Mouse (Mus musculus): Measurements from ENCODE around the gene Slc7a1. TPM values are rescaled to one million over a fixed set of nuclear protein-coding genes. Genes with fewer than 3 reads are reported as not detected.
A peak's percentile ranks its signal among the peaks of the same experiment; 100 is the strongest.

Slc7a1 gene
- polyA plus RNA-seq, 1 experiment from 2014 or later, result 16.7 TPM

- 0 out of 2 replicates have a peak, but pooled peaks cover 4% of the 10 kb centered on the region for H3K36me3 ChIP-seq (ENCODE audit: insufficient read depth, low read length)
- H3K4me2 ChIP-seq (replicated peaks; ENCODE audit: low read depth, low read length), result peak overlapping the region; percentile 99; the same call in 1 of the 2 replicates
- no peaks in the 10 kb centered on the region for H3K9me3 ChIP-seq (ENCODE audit: low read length)
- 70% methylated on average over 5 of the region's 5 CpGs for WGBS
- no peak overlapping the region for H3K9ac ChIP-seq (replicated peaks; ENCODE audit: low read length)
- ATAC-seq (ENCODE audit: low FRiP score, low TSS enrichment), result no peak
- H3K27ac ChIP-seq (ENCODE audit: low read length), result no peak overlapping the region
- H3K27me3 ChIP-seq (ENCODE audit: insufficient read depth, low read length), result no peaks in the 10 kb centered on the region
- peaks cover 16% of the 10 kb centered on the region for H3K4me1 ChIP-seq (ENCODE audit: insufficient read depth, low read length)
- no peak overlapping the region for H3K4me3 ChIP-seq (ENCODE audit: low read length)
These were observed 1.8 kb downstream of the Slc7a1 start for GRCm38 (mm10) chr5:148397911-148398310.

GRCm38 (mm10) chr5:148397418-148397817, 2.3 kb downstream of the Slc7a1 start:
- H3K36me3 ChIP-seq (ENCODE audit: insufficient read depth, low read length), result 0 out of 2 replicates have a peak, but pooled peaks cover 4% of the 10 kb centered on the region
- H3K9ac ChIP-seq (replicated peaks; ENCODE audit: low read length), result no peak overlapping the region
- WGBS, result 89% methylated on average over 4 of the region's 4 CpGs
- H3K4me3 ChIP-seq (ENCODE audit: low read length), result no peak overlapping the region
- H3K9me3 ChIP-seq (ENCODE audit: low read length), result no peaks in the 10 kb centered on the region
- H3K27ac ChIP-seq (ENCODE audit: low read length), result no peak overlapping the region
- ATAC-seq (ENCODE audit: low FRiP score, low TSS enrichment), result no peak
- peaks cover 16% of the 10 kb centered on the region for H3K4me1 ChIP-seq (ENCODE audit: insufficient read depth, low read length)
- H3K27me3 ChIP-seq (ENCODE audit: insufficient read depth, low read length), result no peaks in the 10 kb centered on the region
- H3K4me2 ChIP-seq (replicated peaks; ENCODE audit: low read depth, low read length), result no peak overlapping the region

GRCm38 (mm10) chr5:148393316-148393715, 6.4 kb downstream of the Slc7a1 start:
- H3K36me3 ChIP-seq (ENCODE audit: insufficient read depth, low read length), result 0 out of 2 replicates have a peak, but pooled peaks cover 4% of the 10 kb centered on the region
- no peak overlapping the region for H3K4me2 ChIP-seq (replicated peaks; ENCODE audit: low read depth, low read length)
- WGBS, result 78% methylated on average over 8 of the region's 8 CpGs
- H3K9me3 ChIP-seq (ENCODE audit: low read length), result no peaks in the 10 kb centered on the region
- H3K4me3 ChIP-seq (ENCODE audit: low read length), result no peak overlapping the region
- H3K27me3 ChIP-seq (ENCODE audit: insufficient read depth, low read length), result no peaks in the 10 kb centered on the region
- H3K9ac ChIP-seq (replicated peaks; ENCODE audit: low read length), result no peak overlapping the region
- peaks cover 5% of the 10 kb centered on the region for H3K4me1 ChIP-seq (ENCODE audit: insufficient read depth, low read length)
- no peak overlapping the region for H3K27ac ChIP-seq (ENCODE audit: low read length)
- ATAC-seq (ENCODE audit: low FRiP score, low TSS enrichment), result no peak

- Histone ChIP-seq H3K4me2 (replicated peaks; ENCODE audit: low read depth, low read length) (no peak overlapping the region), H3K27me3 (ENCODE audit: insufficient read depth, low read length) (no peaks in the 10 kb centered on the region), H3K27ac (ENCODE audit: low read length) (no peak overlapping the region), H3K9ac (replicated peaks; ENCODE audit: low read length) (no peak overlapping the region), H3K4me1 (ENCODE audit: insufficient read depth, low read length) (peaks cover under 1% of the 10 kb centered on the region; the same call in 1 of the 2 replicates), H3K36me3 (ENCODE audit: insufficient read depth, low read length) (0 out of 2 replicates have a peak, but pooled peaks cover 4% of the 10 kb centered on the region), H3K4me3 (ENCODE audit: low read length) (no peak overlapping the region), H3K9me3 (ENCODE audit: low read length) (0 out of 2 replicates have a peak, but pooled peaks cover under 1% of the 10 kb centered on the region)
- WGBS, result 81% methylated on average over 6 of the region's 6 CpGs
- no peak for ATAC-seq (ENCODE audit: low FRiP score, low TSS enrichment)
These were observed 6.9 kb downstream of the Slc7a1 start for GRCm38 (mm10) chr5:148392831-148393230.

- H3K36me3 ChIP-seq (ENCODE audit: insufficient read depth, low read length), result 0 out of 2 replicates have a peak, but pooled peaks cover 3% of the 10 kb centered on the region
- ATAC-seq (ENCODE audit: low FRiP score, low TSS enrichment), result no peak
- 0 out of 2 replicates have a peak, but pooled peaks cover 2% of the 10 kb centered on the region for H3K9me3 ChIP-seq (ENCODE audit: low read length)
- no peak overlapping the region for H3K9ac ChIP-seq (replicated peaks; ENCODE audit: low read length)
- H3K4me1 ChIP-seq (ENCODE audit: insufficient read depth, low read length), result peaks cover 11% of the 10 kb centered on the region; the same call in 1 of the 2 replicates
- H3K27ac ChIP-seq (ENCODE audit: low read length), result no peak overlapping the region
- no peaks in the 10 kb centered on the region for H3K27me3 ChIP-seq (ENCODE audit: insufficient read depth, low read length)
- no peak overlapping the region for H3K4me2 ChIP-seq (replicated peaks; ENCODE audit: low read depth, low read length)
- H3K4me3 ChIP-seq (ENCODE audit: low read length), result no peak overlapping the region
- 93% methylated on average over 15 of the region's 15 CpGs for WGBS
These were observed 10.4 kb downstream of the Slc7a1 start for GRCm38 (mm10) chr5:148389007-148389970.

DNA sequence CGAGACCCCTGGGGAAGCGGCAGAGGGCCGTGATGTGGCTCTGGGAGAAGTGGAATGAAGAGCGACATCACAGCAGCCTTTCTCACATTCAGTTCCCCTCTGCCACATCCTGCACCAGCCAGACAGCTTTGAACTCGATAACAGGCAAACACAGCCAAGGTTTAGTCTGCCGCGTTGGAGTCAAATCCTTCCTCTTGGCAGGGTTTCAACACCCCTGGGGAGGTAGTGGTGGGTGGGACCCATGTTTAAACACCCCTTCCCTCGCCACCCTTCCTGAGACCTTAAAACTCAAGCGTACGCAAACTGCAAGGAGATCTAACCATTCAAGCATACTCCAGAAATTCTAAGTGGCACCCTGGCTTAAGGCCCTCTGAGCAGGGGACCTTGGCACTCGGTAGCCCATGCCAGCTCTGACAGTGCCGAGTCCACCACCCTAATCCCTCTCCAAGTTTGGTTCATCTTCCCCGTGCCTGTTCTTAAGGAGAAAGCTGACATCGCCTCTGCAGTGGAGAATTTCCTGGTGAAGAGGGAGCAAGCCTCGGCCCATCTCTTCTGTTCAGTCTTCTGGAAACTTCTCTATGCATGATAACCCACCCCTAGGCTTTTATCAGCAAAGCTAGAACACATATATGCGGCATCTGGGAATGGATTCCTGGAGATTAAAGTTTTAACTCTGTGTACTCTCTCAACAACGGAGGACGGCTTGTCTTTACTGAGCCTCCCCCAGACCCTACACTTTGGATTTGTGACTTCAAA, 11.3 kb downstream of the Slc7a1 start:
- Histone ChIP-seq H3K4me2 (replicated peaks; ENCODE audit: low read depth, low read length) (no peak overlapping the region), H3K36me3 (ENCODE audit: insufficient read depth, low read length) (no peaks in the 10 kb centered on the region), H3K9me3 (ENCODE audit: low read length) (0 out of 2 replicates have a peak, but pooled peaks cover 2% of the 10 kb centered on the region), H3K9ac (replicated peaks; ENCODE audit: low read length) (no peak overlapping the region), H3K4me3 (ENCODE audit: low read length) (no peak overlapping the region), H3K27me3 (ENCODE audit: insufficient read depth, low read length) (no peaks in the 10 kb centered on the region), H3K27ac (ENCODE audit: low read length) (no peak overlapping the region), H3K4me1 (ENCODE audit: insufficient read depth, low read length) (peaks cover 19% of the 10 kb centered on the region)
- ATAC-seq (ENCODE audit: low FRiP score, low TSS enrichment), result no peak
- WGBS, result 77% methylated on average over 18 of the region's 18 CpGs

- no peaks in the 10 kb centered on the region for H3K36me3 ChIP-seq (ENCODE audit: insufficient read depth, low read length)
- H3K4me1 ChIP-seq (ENCODE audit: insufficient read depth, low read length), result peaks cover 19% of the 10 kb centered on the region
- WGBS, result 94% methylated on average over 2 of the region's 2 CpGs
These were observed 11.9 kb downstream of the Slc7a1 start for GRCm38 (mm10) chr5:148387820-148388219.

DNA sequence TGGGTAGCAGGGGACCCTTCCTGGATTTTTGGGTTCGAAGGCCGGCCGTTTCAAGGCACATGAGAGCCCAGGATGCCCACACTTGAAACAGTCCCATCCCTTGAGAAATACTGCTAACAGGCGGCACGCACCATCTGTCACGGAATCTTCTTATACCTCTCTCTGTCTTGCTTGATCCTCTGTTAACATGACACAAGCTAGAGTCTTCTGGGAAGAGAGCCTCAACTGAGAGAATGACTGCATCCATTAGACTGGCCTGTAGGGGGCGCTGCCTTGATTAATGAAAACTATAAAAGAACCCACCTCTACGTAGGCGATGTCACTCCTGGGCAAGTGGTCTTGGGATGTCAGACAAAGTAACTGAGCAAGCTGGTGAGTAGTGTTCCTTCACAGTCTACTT, 13.2 kb downstream of the Slc7a1 start:
- Histone ChIP-seq H3K4me3 (ENCODE audit: low read length) (no peak overlapping the region), H3K4me1 (ENCODE audit: insufficient read depth, low read length) (peaks cover 19% of the 10 kb centered on the region), H3K27ac (ENCODE audit: low read length) (no peak overlapping the region), H3K9me3 (ENCODE audit: low read length) (0 out of 2 replicates have a peak, but pooled peaks cover 2% of the 10 kb centered on the region), H3K27me3 (ENCODE audit: insufficient read depth, low read length) (no peaks in the 10 kb centered on the region), H3K36me3 (ENCODE audit: insufficient read depth, low read length) (no peaks in the 10 kb centered on the region), H3K4me2 (replicated peaks; ENCODE audit: low read depth, low read length) (no peak overlapping the region), H3K9ac (replicated peaks; ENCODE audit: low read length) (no peak overlapping the region)
- 88% methylated on average over 9 of the region's 9 CpGs for WGBS
- ATAC-seq (ENCODE audit: low FRiP score, low TSS enrichment), result no peak

More at GRCm38 (mm10) chr5:148387820-148388219, 11.9 kb downstream of the Slc7a1 start:
- H3K4me2 ChIP-seq (replicated peaks; ENCODE audit: low read depth, low read length), result no peak overlapping the region
- H3K27ac ChIP-seq (ENCODE audit: low read length), result no peak overlapping the region
- no peak overlapping the region for H3K9ac ChIP-seq (replicated peaks; ENCODE audit: low read length)
- H3K27me3 ChIP-seq (ENCODE audit: insufficient read depth, low read length), result no peaks in the 10 kb centered on the region
- 0 out of 2 replicates have a peak, but pooled peaks cover 2% of the 10 kb centered on the region for H3K9me3 ChIP-seq (ENCODE audit: low read length)
- H3K4me3 ChIP-seq (ENCODE audit: low read length), result no peak overlapping the region
- no peak for ATAC-seq (ENCODE audit: low FRiP score, low TSS enrichment)

- Histone ChIP-seq H3K27ac (ENCODE audit: low read length) (peak overlapping the region; percentile 31), H3K27me3 (ENCODE audit: insufficient read depth, low read length) (no peaks in the 10 kb centered on the region)
- 52% methylated on average over 9 of the region's 9 CpGs for WGBS
These were observed 15.1 kb downstream of the Slc7a1 start for GRCm38 (mm10) chr5:148384501-148385055.

More at GRCm38 (mm10) chr5:148384501-148385055, 15.1 kb downstream of the Slc7a1 start:
- ATAC-seq (ENCODE audit: low FRiP score, low TSS enrichment), result no peak
- Histone ChIP-seq H3K4me3 (ENCODE audit: low read length) (no peak overlapping the region), H3K4me2 (replicated peaks; ENCODE audit: low read depth, low read length) (no peak overlapping the region), H3K9me3 (ENCODE audit: low read length) (0 out of 2 replicates have a peak, but pooled peaks cover 2% of the 10 kb centered on the region), H3K9ac (replicated peaks; ENCODE audit: low read length) (no peak overlapping the region), H3K36me3 (ENCODE audit: insufficient read depth, low read length) (no peaks in the 10 kb centered on the region), H3K4me1 (ENCODE audit: insufficient read depth, low read length) (peaks cover 25% of the 10 kb centered on the region)
